Mouse (Mus musculus) MEL (cell line): ENCODE measurements around the gene Ly6g6d.

ENCODE experiments used
- CTCF ChIP-seq, 3 experiments: IDR thresholded peaks in 2 of 3; conservative IDR thresholded peaks in 1 of 3; 2 replicates each; pipeline ENCODE4 v1.5.1; 2011 to 2012; ENCODE audit warnings: low read length in 3 of 3, low read depth in 2 of 3, mild to moderate bottlenecking in 2 of 3, improper control_type of control experiment in 1 of 3, inconsistent platforms in 1 of 3, mixed read lengths in 1 of 3, moderate library complexity in 1 of 3; ENCODE audit not compliant: control insufficient read depth in 1 of 3, insufficient read depth in 1 of 3, poor library complexity in 1 of 3, severe bottlenecking in 1 of 3
- E2F4 ChIP-seq: IDR thresholded peaks from 2 replicates; pipeline ENCODE4 v1.6.1; 2011; ENCODE audit warnings: low read depth, low read length, improper control_type of control experiment, borderline replicate concordance
- EP300 ChIP-seq, 2 experiments: IDR thresholded peaks; 2 replicates each; pipeline ENCODE4 v1.6.1; 2011; ENCODE audit warnings: improper control_type of control experiment in 2 of 2, low read length in 2 of 2, low read depth in 1 of 2, mild to moderate bottlenecking in 1 of 2
- HCFC1 ChIP-seq: IDR thresholded peaks from 2 replicates; pipeline ENCODE4 v1.6.1; 2012; ENCODE audit warnings: low read depth, mild to moderate bottlenecking, inconsistent platforms, low read length, improper control_type of control experiment, moderate library complexity
- MAFK ChIP-seq: IDR thresholded peaks from 2 replicates; pipeline ENCODE4 v1.6.1; 2011; ENCODE audit warnings: low read depth, mild to moderate bottlenecking, low read length, improper control_type of control experiment, borderline replicate concordance
- MAX ChIP-seq: IDR thresholded peaks from 2 replicates; pipeline ENCODE4 v1.6.1; 2011; ENCODE audit warnings: low read length, improper control_type of control experiment
- NELFE ChIP-seq: IDR thresholded peaks from 2 replicates; pipeline ENCODE4 v1.6.1; 2011; ENCODE audit warnings: low read depth, low read length, improper control_type of control experiment
- POLR2A ChIP-seq, 2 experiments: IDR thresholded peaks; 2 replicates each; pipeline ENCODE4 v1.6.1; 2011 to 2012; ENCODE audit warnings: low read length in 2 of 2, mild to moderate bottlenecking in 2 of 2, control low read depth in 1 of 2, improper control_type of control experiment in 1 of 2, low read depth in 1 of 2, moderate library complexity in 1 of 2; ENCODE audit not compliant: control insufficient read depth in 1 of 2, insufficient read depth in 1 of 2, poor library complexity in 1 of 2
- RCOR1 ChIP-seq: IDR thresholded peaks from 2 replicates; pipeline ENCODE4 v1.6.1; 2012; ENCODE audit warnings: low read depth, mild to moderate bottlenecking, inconsistent platforms, low read length, improper control_type of control experiment
- ZMIZ1 ChIP-seq: IDR thresholded peaks from 2 replicates; pipeline ENCODE4 v1.6.1; 2012; ENCODE audit warnings: low read depth, mild to moderate bottlenecking, inconsistent platforms, low read length, improper control_type of control experiment, moderate library complexity
- ZNF384 ChIP-seq: IDR thresholded peaks from 2 replicates; pipeline ENCODE4 v1.6.1; 2012; ENCODE audit warnings: low read depth, mild to moderate bottlenecking, inconsistent platforms, low read length, improper control_type of control experiment

GRCm38 (mm10) chr17:35126206-35126611, 48.3 kb upstream of the Ly6g6d start, which contains the start of gene D17H6S53E:
- TF ChIP-seq RCOR1, result no peak
- TF ChIP-seq CTCF (IDR thresholded peaks at IDR 0.05 in 2 of 3, conservative IDR thresholded peaks at IDR 0.05 in 1 of 3; ENCODE audit: control insufficient read depth in 1 of 3, insufficient read depth in 1 of 3, low read depth in 2 of 3, low read length in 3 of 3, poor library complexity in 1 of 3, severe bottlenecking in 1 of 3), result no peak
- no peak; the same call in 1 of the 2 replicates for TF ChIP-seq MAX
- 0 out of 2 replicates have a peak, but pooled peaks have one; percentile 40 for TF ChIP-seq ZMIZ1
- TF ChIP-seq POLR2A (IDR thresholded peaks at IDR 0.05; ENCODE audit: control insufficient read depth in 1 of 2, insufficient read depth in 1 of 2, low read depth in 1 of 2, low read length in 2 of 2, poor library complexity in 1 of 2), result peak; percentile 65 to 69; a peak in 3 of 4 replicates
- no peak for TF ChIP-seq ZNF384
- TF ChIP-seq NELFE, result peak; percentile 80
- no peak for TF ChIP-seq E2F4
- TF ChIP-seq MAFK, result no peak
- peak; percentile 75 for TF ChIP-seq HCFC1
- no peak; a peak in 1 of 4 replicates for TF ChIP-seq EP300 (IDR thresholded peaks at IDR 0.05; ENCODE audit: low read depth in 1 of 2, low read length in 2 of 2)
